ENCODE assay signal across 20 mouse cellular contexts in genomic region chr4:116689309-116689876, GRCm38 (mm10). TPM values are rescaled to one million over a fixed set of nuclear protein-coding genes. Genes with fewer than 3 reads are reported as not detected.
DNase-seq lines count a peak whose midpoint lies in the region; ATAC-seq and TF ChIP-seq lines count a peak whose summit lies in the region.
"Had no signal": no experiment of that assay in that cellular context is flagged by ENCODE, and none has a peak within 500 bp of the region (broad histone marks: within the 10 kb centered on the region; RNA-seq: fewer than 3 reads in every experiment).

No protein-coding gene starts in this region.

- no peaks in the 10 kb centered on the region for H3K27me3 ChIP-seq in kidney, adult 2 months (replicated peaks; ENCODE audit: control insufficient read depth, insufficient read depth, low read length)
- no peaks in the 10 kb centered on the region for H3K27me3 ChIP-seq in kidney, embryonic 16.5 days (ENCODE audit: insufficient read depth, low read length)
- H3K27me3 ChIP-seq in E14TG2a.4 (ENCODE audit: insufficient read depth, low read length), result no peaks in the 10 kb centered on the region
- no peaks in the 10 kb centered on the region for H3K27me3 ChIP-seq in liver, embryonic 13.5 days
- no peaks in the 10 kb centered on the region for H3K27me3 ChIP-seq in forebrain, embryonic 14.5 days (replicated peaks; ENCODE audit: control insufficient read depth, insufficient read depth, low read length)
- no peaks in the 10 kb centered on the region for H3K27me3 ChIP-seq in hindbrain, embryonic 16.5 days (replicated peaks; ENCODE audit: control insufficient read depth, insufficient read depth, low read length)
- H3K27me3 ChIP-seq: embryonic facial prominence, embryonic 15.5 days; limb, embryonic 13.5 days; midbrain, embryonic 15.5 days; Patski had no signal

- no peak overlapping the region for H3K4me2 ChIP-seq in kidney, embryonic 16.5 days (replicated peaks; ENCODE audit: low read depth, low read length)
- H3K4me2 ChIP-seq in liver, embryonic 13.5 days, result peak overlapping the region; percentile 32; the same call in 1 of the 2 replicates
- H3K4me2 ChIP-seq in forebrain, embryonic 14.5 days (ENCODE audit: low read length), result no peak overlapping the region
- no peak overlapping the region for H3K4me2 ChIP-seq in hindbrain, embryonic 16.5 days (ENCODE audit: low read length)
- H3K4me2 ChIP-seq: embryonic facial prominence, embryonic 15.5 days; limb, embryonic 13.5 days; lung, embryonic 14.5 days; midbrain, embryonic 15.5 days had no signal

- TF ChIP-seq CTCF in kidney, adult 2 months (conservative IDR thresholded peaks at IDR 0.05; ENCODE audit: insufficient read depth, insufficient read length, low read depth, low read length), result no peak
- TF ChIP-seq CTCF in E14TG2a.4 (conservative IDR thresholded peaks at IDR 0.05; ENCODE audit: low read length), result no peak

- DNase-seq in kidney, adult 2 months, result peak; percentile 83
- peak; percentile 49 for DNase-seq in induced T-regulatory cell, adult 2 months (ENCODE audit: low read depth)
- DNase-seq in liver, embryonic 13.5 days, result no peak
- no peak for DNase-seq in forebrain, embryonic 14.5 days (ENCODE audit: low spot score)
- no peak for DNase-seq in cerebellum, adult 11 months
- DNase-seq: adrenal gland, postnatal 10 days; B cell, adult 2 months; cerebellum, postnatal 10 days; heart, adult 18-20 months; heart, postnatal 36 days; lung, embryonic 14.5 days had no signal

- H3K9me3 ChIP-seq in kidney, embryonic 16.5 days (ENCODE audit: low read length), result no peaks in the 10 kb centered on the region
- no peaks in the 10 kb centered on the region for H3K9me3 ChIP-seq in E14TG2a.4 (ENCODE audit: low read length)
- no peaks in the 10 kb centered on the region for H3K9me3 ChIP-seq in liver, embryonic 13.5 days (replicated peaks)
- H3K9me3 ChIP-seq in forebrain, embryonic 14.5 days (replicated peaks; ENCODE audit: control insufficient read depth, low read length), result no peaks in the 10 kb centered on the region
- H3K9me3 ChIP-seq in hindbrain, embryonic 16.5 days (ENCODE audit: control insufficient read depth, low read length), result no peaks in the 10 kb centered on the region
- H3K9me3 ChIP-seq: embryonic facial prominence, embryonic 15.5 days; limb, embryonic 13.5 days; midbrain, embryonic 15.5 days had no signal

- no peak for TF ChIP-seq POLR2A in kidney, adult 2 months (IDR thresholded peaks at IDR 0.05; ENCODE audit: low read depth, low read length)

- peaks cover 26% of the 10 kb centered on the region for H3K4me1 ChIP-seq in kidney, adult 2 months (ENCODE audit: control insufficient read depth, insufficient read depth, low read length)
- peaks cover 29% of the 10 kb centered on the region for H3K4me1 ChIP-seq in kidney, embryonic 16.5 days (ENCODE audit: insufficient read depth, low read length)
- peaks cover 83% of the 10 kb centered on the region for H3K4me1 ChIP-seq in E14TG2a.4 (replicated peaks; ENCODE audit: low read depth, low read length)
- H3K4me1 ChIP-seq in liver, embryonic 13.5 days (replicated peaks), result peaks cover 49% of the 10 kb centered on the region
- peaks cover 14% of the 10 kb centered on the region for H3K4me1 ChIP-seq in forebrain, embryonic 14.5 days (ENCODE audit: control insufficient read depth, insufficient read depth, low read length)
- peaks cover 11% of the 10 kb centered on the region for H3K4me1 ChIP-seq in hindbrain, embryonic 16.5 days (ENCODE audit: control insufficient read depth, insufficient read depth, low read depth, low read length)

- no peak for ATAC-seq in kidney, embryonic 16.5 days (ENCODE audit: low FRiP score, low TSS enrichment)
- ATAC-seq in liver, embryonic 13.5 days (ENCODE audit: low read depth), result no peak
- ATAC-seq in forebrain, embryonic 14.5 days, result no peak
- ATAC-seq in hindbrain, embryonic 16.5 days, result no peak
- ATAC-seq: hindbrain, postnatal 0 days; midbrain, embryonic 15.5 days; Patski had no signal

- peak overlapping the region; percentile 50 for H3K27ac ChIP-seq in kidney, adult 2 months (ENCODE audit: insufficient read depth, low read depth, low read length)
- no peak overlapping the region for H3K27ac ChIP-seq in kidney, embryonic 16.5 days (ENCODE audit: low read length)
- no peak overlapping the region for H3K27ac ChIP-seq in liver, embryonic 13.5 days
- H3K27ac ChIP-seq in forebrain, embryonic 14.5 days (ENCODE audit: low read depth, low read length), result no peak overlapping the region
- H3K27ac ChIP-seq in hindbrain, embryonic 16.5 days (ENCODE audit: low read depth, low read length), result no peak overlapping the region
- H3K27ac ChIP-seq: embryonic facial prominence, embryonic 15.5 days; hindbrain, postnatal 0 days; limb, embryonic 13.5 days; midbrain, embryonic 15.5 days had no signal

- H3K9ac ChIP-seq in kidney, embryonic 16.5 days (replicated peaks; ENCODE audit: low read length), result no peak overlapping the region
- no peak overlapping the region; the same call in 1 of the 2 replicates for H3K9ac ChIP-seq in liver, embryonic 13.5 days
- H3K9ac ChIP-seq in forebrain, embryonic 14.5 days (ENCODE audit: low read length), result no peak overlapping the region
- H3K9ac ChIP-seq in hindbrain, embryonic 16.5 days (ENCODE audit: low read depth, low read length), result no peak overlapping the region
- H3K9ac ChIP-seq: embryonic facial prominence, embryonic 15.5 days; limb, embryonic 13.5 days; lung, embryonic 14.5 days; midbrain, embryonic 15.5 days had no signal

- WGBS in kidney, adult 2 months, result 31% methylated on average over 4 of the region's 4 CpGs
- WGBS in kidney, embryonic 16.5 days, result 80% methylated on average over 4 of the region's 4 CpGs
- whole genome bisulfite sequencing in liver, embryonic 13.5 days (ENCODE audit: insufficient replicate concordance), result 80% methylated on average over 4 of the region's 4 CpGs
- WGBS in forebrain, embryonic 14.5 days, result 94% methylated on average over 4 of the region's 4 CpGs
- WGBS in hindbrain, embryonic 16.5 days, result 90% methylated on average over 4 of the region's 4 CpGs

- H3K4me3 ChIP-seq in kidney, adult 2 months (ENCODE audit: insufficient read depth, low read depth, low read length), result no peak overlapping the region
- no peak overlapping the region for H3K4me3 ChIP-seq in kidney, embryonic 16.5 days (ENCODE audit: low read length)
- H3K4me3 ChIP-seq in E14TG2a.4 (replicated peaks; ENCODE audit: low read length), result peak overlapping the region; percentile 94
- no peak overlapping the region for H3K4me3 ChIP-seq in liver, embryonic 13.5 days (replicated peaks)
- no peak overlapping the region for H3K4me3 ChIP-seq in forebrain, embryonic 14.5 days (ENCODE audit: low read depth, low read length)
- no peak overlapping the region for H3K4me3 ChIP-seq in hindbrain, embryonic 16.5 days (ENCODE audit: low read length)
- H3K4me3 ChIP-seq: embryonic facial prominence, embryonic 15.5 days; limb, embryonic 13.5 days; midbrain, embryonic 15.5 days; myocyte had no signal

- H3K36me3 ChIP-seq in kidney, adult 2 months (ENCODE audit: control insufficient read depth, insufficient read depth, low read length), result peaks cover 31% of the 10 kb centered on the region
- peaks cover 58% of the 10 kb centered on the region for H3K36me3 ChIP-seq in kidney, embryonic 16.5 days (ENCODE audit: insufficient read depth, low read length)
- peaks cover 81% of the 10 kb centered on the region for H3K36me3 ChIP-seq in E14TG2a.4 (ENCODE audit: insufficient read depth, low read length)
- peaks cover 62% of the 10 kb centered on the region for H3K36me3 ChIP-seq in liver, embryonic 13.5 days
- H3K36me3 ChIP-seq in forebrain, embryonic 14.5 days (ENCODE audit: control insufficient read depth, insufficient read depth, low read length), result peaks cover 36% of the 10 kb centered on the region
- peaks cover 11% of the 10 kb centered on the region; the same call in 1 of the 2 replicates for H3K36me3 ChIP-seq in hindbrain, embryonic 16.5 days (ENCODE audit: control insufficient read depth, insufficient read depth, low read length)

RNA-seq across cellular contexts. Expression of gene Prdx1, which starts 4.0 kb away (rescaled TPM):
- 282 and 478 TPM in 2 replicates for polyA plus RNA-seq in kidney, adult 2 months (2012; rRNA removed)
- 1,468 and 1,536 TPM in 2 replicates for polyA plus RNA-seq in kidney, embryonic 16.5 days (2015; fragmentation: Nextera tagmentation; extraction: Ambion mirVana)
- polyA plus RNA-seq in liver, embryonic 13.5 days (2015; fragmentation: Nextera tagmentation; extraction: Ambion mirVana), result 994 and 1,129 TPM in 2 replicates
- 561 and 632 TPM in 2 replicates for polyA plus RNA-seq in forebrain, embryonic 14.5 days (2014; fragmentation: Nextera tagmentation; extraction: Ambion mirVana)
- 466 and 468 TPM in 2 replicates for polyA plus RNA-seq in hindbrain, embryonic 16.5 days (2015; fragmentation: Nextera tagmentation; extraction: Ambion mirVana)

RNA-seq across cellular contexts. Expression of gene Mmachc, which starts 18.8 kb away (rescaled TPM):
- polyA plus RNA-seq in kidney, adult 2 months (2012; rRNA removed), result 28.8 and 30.3 TPM in 2 replicates
- polyA plus RNA-seq in kidney, embryonic 16.5 days (2015; fragmentation: Nextera tagmentation; extraction: Ambion mirVana), result 27.0 and 30.6 TPM in 2 replicates
- 13.6 and 17.1 TPM in 2 replicates for polyA plus RNA-seq in liver, embryonic 13.5 days (2015; fragmentation: Nextera tagmentation; extraction: Ambion mirVana)
- 13.2 and 15.2 TPM in 2 replicates for polyA plus RNA-seq in forebrain, embryonic 14.5 days (2014; fragmentation: Nextera tagmentation; extraction: Ambion mirVana)
- polyA plus RNA-seq in hindbrain, embryonic 16.5 days (2015; fragmentation: Nextera tagmentation; extraction: Ambion mirVana), result 22.6 and 24.5 TPM in 2 replicates

RNA-seq across cellular contexts. Expression of gene Ccdc163, which starts 18.9 kb away (rescaled TPM):
- 29.2 and 34.5 TPM in 2 replicates for polyA plus RNA-seq in kidney, adult 2 months (2012; rRNA removed)
- 28.8 and 40.2 TPM in 2 replicates for polyA plus RNA-seq in kidney, embryonic 16.5 days (2015; fragmentation: Nextera tagmentation; extraction: Ambion mirVana)
- 13.3 and 13.7 TPM in 2 replicates for polyA plus RNA-seq in liver, embryonic 13.5 days (2015; fragmentation: Nextera tagmentation; extraction: Ambion mirVana)
- 14.6 and 16.9 TPM in 2 replicates for polyA plus RNA-seq in forebrain, embryonic 14.5 days (2014; fragmentation: Nextera tagmentation; extraction: Ambion mirVana)
- 8.0 and 11.2 TPM in 2 replicates for polyA plus RNA-seq in hindbrain, embryonic 16.5 days (2015; fragmentation: Nextera tagmentation; extraction: Ambion mirVana)

RNA-seq across cellular contexts. Expression of gene Tesk2, which starts 31.4 kb away (rescaled TPM):
- polyA plus RNA-seq in kidney, adult 2 months (2012; rRNA removed), result 10.7 and 11.7 TPM in 2 replicates
- polyA plus RNA-seq in kidney, embryonic 16.5 days (2015; fragmentation: Nextera tagmentation; extraction: Ambion mirVana), result 8.2 and 9.2 TPM in 2 replicates
- polyA plus RNA-seq in liver, embryonic 13.5 days (2015; fragmentation: Nextera tagmentation; extraction: Ambion mirVana), result 2.1 and 2.5 TPM in 2 replicates
- polyA plus RNA-seq in forebrain, embryonic 14.5 days (2014; fragmentation: Nextera tagmentation; extraction: Ambion mirVana), result 4.0 and 4.8 TPM in 2 replicates
- polyA plus RNA-seq in hindbrain, embryonic 16.5 days (2015; fragmentation: Nextera tagmentation; extraction: Ambion mirVana), result 3.0 and 3.1 TPM in 2 replicates

RNA-seq across cellular contexts. Expression of gene Akr1a1, which starts 37.9 kb away (rescaled TPM):
- polyA plus RNA-seq in kidney, adult 2 months (2012; rRNA removed), result 2,926 and 3,067 TPM in 2 replicates
- polyA plus RNA-seq in kidney, embryonic 16.5 days (2015; fragmentation: Nextera tagmentation; extraction: Ambion mirVana), result 869 and 947 TPM in 2 replicates
- polyA plus RNA-seq in liver, embryonic 13.5 days (2015; fragmentation: Nextera tagmentation; extraction: Ambion mirVana), result 273 and 281 TPM in 2 replicates
- polyA plus RNA-seq in forebrain, embryonic 14.5 days (2014; fragmentation: Nextera tagmentation; extraction: Ambion mirVana), result 910 and 955 TPM in 2 replicates
- polyA plus RNA-seq in hindbrain, embryonic 16.5 days (2015; fragmentation: Nextera tagmentation; extraction: Ambion mirVana), result 763 and 799 TPM in 2 replicates

Comparison
In these comparisons a context has a peak if more than half of its experiments do, and no peak if none do; other contexts are left out.
1. DNase-seq: peak in kidney, adult 2 months (single experiment) and induced T-regulatory cell, adult 2 months (single experiment); none in liver, embryonic 13.5 days (single experiment), forebrain, embryonic 14.5 days (single experiment) and cerebellum, adult 11 months (single experiment).